Mouse (Mus musculus) ZHBTc4 (cell line): Measurements from ENCODE around the gene Nr6a1.

ENCODE experiments used
- DNase-seq: peaks from one replicate; pipeline ENCODE4 v3.0.0-alpha.2; 2011; ENCODE audit warnings: low read depth, low spot score

Gene Nr6a1

GRCm38 (mm10) chr2:38937396-38937795 is 9.9 kb upstream of the Nr6a1 start:
- no peak for DNase-seq

- DNase-seq: no peak
These were observed 9.4 kb upstream of the Nr6a1 start for GRCm38 (mm10) chr2:38936721-38937378.

- DNase-seq: no peak
These were observed 7.4 kb upstream of the Nr6a1 start for GRCm38 (mm10) chr2:38934936-38935335.

- DNase-seq: no peak
These were observed 6.4 kb upstream of the Nr6a1 start for GRCm38 (mm10) chr2:38933931-38934330.

- peak; percentile 90 for DNase-seq
These were observed 4.6 kb upstream of the Nr6a1 start, which contains the start of gene Olfml2a for GRCm38 (mm10) chr2:38931851-38932667. TSS of gene Olfml2a (plus strand) at chr2:38931978.

- DNase-seq: no peak
These were observed 2.8 kb upstream of the Nr6a1 start for GRCm38 (mm10) chr2:38930269-38930668.

- DNase-seq: peak; percentile 98
These were observed 1.2 kb downstream of the Nr6a1 start for GRCm38 (mm10) chr2:38926145-38926891.

GRCm38 (mm10) chr2:38925171-38926080 is 2.1 kb downstream of the Nr6a1 start:
- DNase-seq: peak; percentile 89

GRCm38 (mm10) chr2:38924571-38924970 is 2.9 kb downstream of the Nr6a1 start:
- DNase-seq: no peak

GRCm38 (mm10) chr2:38923911-38924310 is 3.6 kb downstream of the Nr6a1 start:
- no peak for DNase-seq

GRCm38 (mm10) chr2:38923471-38923870 is 4.0 kb downstream of the Nr6a1 start:
- no peak for DNase-seq

GRCm38 (mm10) chr2:38921374-38921773 is 6.1 kb downstream of the Nr6a1 start:
- DNase-seq: no peak

GRCm38 (mm10) chr2:38916947-38917691 is 10.4 kb downstream of the Nr6a1 start:
- DNase-seq: no peak

GRCm38 (mm10) chr2:38914965-38915364 is 12.5 kb downstream of the Nr6a1 start:
- DNase-seq: no peak

- DNase-seq: no peak
These were observed 13.0 kb downstream of the Nr6a1 start for GRCm38 (mm10) chr2:38914517-38914916.

GRCm38 (mm10) chr2:38908604-38909003 is 18.9 kb downstream of the Nr6a1 start:
- no peak for DNase-seq

GRCm38 (mm10) chr2:38906097-38906496 is 21.4 kb downstream of the Nr6a1 start:
- DNase-seq: no peak

- DNase-seq: no peak
These were observed 23.2 kb downstream of the Nr6a1 start for GRCm38 (mm10) chr2:38904290-38904689.

- DNase-seq: no peak
These were observed 24.6 kb downstream of the Nr6a1 start for GRCm38 (mm10) chr2:38902866-38903265.

GRCm38 (mm10) chr2:38880907-38881672 is 46.4 kb downstream of the Nr6a1 start:
- DNase-seq: no peak
